Mouse (Mus musculus) neural tube, embryonic 14.5 days (tissue): ENCODE data around the gene Slc25a24. TPM values are rescaled to one million over a fixed set of nuclear protein-coding genes. Genes with fewer than 3 reads are reported as not detected.

Experiments used
- ATAC-seq: fragments of 200-750 bp; cut with Nextera tagmentation; 2 replicates; pipeline ENCODE4 v1.8.0; 2017; ENCODE audit warnings: low read depth, mild to moderate bottlenecking, moderate TSS enrichment, moderate library complexity
- H3K27ac ChIP-seq: fragments of 300-500 bp; sonication (generic); 2 replicates; pipeline ENCODE4 v1.5.1; 2014; ENCODE audit warnings: low read depth, mild to moderate bottlenecking, control low read depth, low read length, moderate library complexity, mixed read lengths
- H3K27me3 ChIP-seq: fragments of 300-500 bp; sonication (generic); 2 replicates; pipeline ENCODE4 v1.6.1; 2014; ENCODE audit warnings: low read length; ENCODE audit not compliant: control insufficient read depth, insufficient read depth
- H3K36me3 ChIP-seq: fragments of 300-500 bp; sonication (generic); 2 replicates; pipeline ENCODE4 v1.6.1; 2014; ENCODE audit warnings: low read length, mixed read lengths; ENCODE audit not compliant: control insufficient read depth, insufficient read depth
- H3K4me1 ChIP-seq: fragments of 300-500 bp; sonication (generic); 2 replicates; pipeline ENCODE4 v1.6.1; 2014; ENCODE audit warnings: low read length; ENCODE audit not compliant: control insufficient read depth, insufficient read depth
- H3K4me2 ChIP-seq: fragments of 300-500 bp; sonication (generic); 2 replicates; pipeline ENCODE4 v1.6.1; 2014; ENCODE audit warnings: mild to moderate bottlenecking, low read depth, low read length, control low read depth
- H3K4me3 ChIP-seq: fragments of 300-500 bp; sonication (generic); 2 replicates; pipeline ENCODE4 v1.5.1; 2014; ENCODE audit warnings: low read depth, low read length, control low read depth, mixed read lengths
- H3K9ac ChIP-seq: fragments of 300-500 bp; sonication (generic); replicated peaks from 2 replicates; pipeline ENCODE4 v1.6.1; 2014; ENCODE audit warnings: low read depth, mild to moderate bottlenecking, control low read depth, low read length, mixed read lengths
- H3K9me3 ChIP-seq: fragments of 300-500 bp; sonication (generic); 2 replicates; pipeline ENCODE4 v1.6.1; 2016; ENCODE audit warnings: low read length; ENCODE audit not compliant: control insufficient read depth
- WGBS: fragments of 180-500 bp; shearing (Covaris S2); extraction: QIAGEN DNeasy Blood & Tissue Kit; methylation state at CpG from one replicate; pipeline ENCODE4 v1.1.7; 2014; 5-methylcytosine and 5-hydroxymethylcytosine counted together
- polyA plus RNA-seq: library from polyadenylated mRNA; unstranded; fragments of >200 nt; fragmentation: Nextera tagmentation; extraction: Ambion mirVana; gene quantifications from 2 replicates; pipeline ENCODE4 v1.2.1, GENCODE M21; 2014

The Slc25a24 gene
- 3.0 and 8.0 TPM in 2 replicates for polyA plus RNA-seq

- Histone ChIP-seq H3K4me3 (peak within 1 kb of the TSS; percentile 63), H3K4me2 (peak within 1 kb of the TSS; percentile 88), H3K27ac (peak within 1 kb of the TSS; percentile 73), H3K9me3 (no peaks in the 10 kb centered on the region), H3K4me1 (no peaks in the 10 kb centered on the region), H3K27me3 (no peaks in the 10 kb centered on the region), H3K9ac (peak within 1 kb of the TSS; percentile 91), H3K36me3 (no peaks in the 10 kb centered on the region)
- WGBS = 2% methylated on average over 35 of the region's 49 CpGs
- ATAC-seq = peak; percentile 91
Observed at GRCm38 (mm10) chr3:109122641-109123530, at the start of gene Slc25a24. TSS of gene Slc25a24 (plus strand) at chr3:109123149.

- H3K4me3 ChIP-seq = no peak within 1 kb of the TSS
- no peak within 1 kb of the TSS for H3K9ac ChIP-seq
- H3K27me3 ChIP-seq = no peaks in the 10 kb centered on the region
- 95% methylated on average over 17 of the region's 17 CpGs for WGBS
- no peaks in the 10 kb centered on the region for H3K4me1 ChIP-seq
- no peak within 1 kb of the TSS for H3K27ac ChIP-seq
- ATAC-seq = no peak
- no peak within 1 kb of the TSS for H3K4me2 ChIP-seq
- no peaks in the 10 kb centered on the region for H3K9me3 ChIP-seq
- no peaks in the 10 kb centered on the region for H3K36me3 ChIP-seq
Observed at GRCm38 (mm10) chr3:109080169-109080568, 42.8 kb upstream of the Slc25a24 start, which contains the start of gene Slc25a54. TSS of gene Slc25a54 (plus strand) at chr3:109080469.

DNA sequence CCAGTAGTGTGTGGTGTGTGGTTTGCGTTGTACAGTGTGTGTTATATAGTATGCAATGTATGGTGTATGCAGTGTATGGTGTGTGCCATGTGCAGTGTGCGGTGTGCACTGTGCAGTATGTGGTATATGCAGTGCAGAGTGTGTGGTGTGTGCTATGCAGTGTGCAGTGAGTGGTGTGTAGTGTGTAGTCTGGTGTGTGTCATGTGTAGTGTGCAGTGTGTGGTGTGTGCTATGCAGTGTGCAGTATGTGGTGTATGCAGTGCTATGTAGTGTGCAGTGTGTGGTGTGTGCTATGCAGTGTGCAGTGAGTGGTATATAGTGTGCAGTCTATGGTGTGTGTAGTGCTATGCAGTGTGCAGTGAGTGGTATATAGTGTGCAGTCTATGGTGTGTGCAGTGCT is 38.5 kb upstream of the Slc25a24 start:
- H3K27me3 ChIP-seq = no peaks in the 10 kb centered on the region
- no peak overlapping the region for H3K27ac ChIP-seq
- no peak overlapping the region for H3K9ac ChIP-seq
- H3K36me3 ChIP-seq = no peaks in the 10 kb centered on the region
- no peaks in the 10 kb centered on the region for H3K9me3 ChIP-seq
- ATAC-seq = no peak
- H3K4me3 ChIP-seq = no peak overlapping the region
- no peaks in the 10 kb centered on the region for H3K4me1 ChIP-seq
- WGBS = 96% methylated on average over 2 of the region's 2 CpGs
- H3K4me2 ChIP-seq = no peak overlapping the region

DNA sequence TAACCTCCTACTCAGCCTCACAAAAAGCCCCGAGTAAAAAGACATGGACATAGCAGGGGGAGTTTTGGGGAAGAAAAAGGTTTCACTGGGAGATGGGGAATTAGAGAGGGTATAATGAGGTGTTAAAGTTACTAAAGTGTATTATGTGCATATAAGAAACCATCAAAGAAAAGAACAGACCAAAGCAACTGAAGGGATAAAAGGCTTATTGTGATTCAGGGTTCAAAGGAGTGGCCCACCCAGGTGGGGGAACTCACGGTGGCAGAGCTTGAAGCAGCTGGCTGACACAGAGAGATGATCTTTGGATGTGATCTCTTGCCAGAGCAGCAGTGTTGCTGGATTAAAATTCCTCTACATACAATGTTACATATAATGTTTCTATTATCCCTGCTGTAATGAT is 34.5 kb upstream of the Slc25a24 start:
- Histone ChIP-seq H3K27me3 (no peaks in the 10 kb centered on the region), H3K4me3 (no peak overlapping the region), H3K27ac (no peak overlapping the region), H3K4me2 (no peak overlapping the region), H3K4me1 (no peaks in the 10 kb centered on the region), H3K9me3 (no peaks in the 10 kb centered on the region), H3K36me3 (no peaks in the 10 kb centered on the region), H3K9ac (no peak overlapping the region)
- WGBS = 6% methylated on average over 2 of the region's 2 CpGs
- no peak for ATAC-seq

DNA sequence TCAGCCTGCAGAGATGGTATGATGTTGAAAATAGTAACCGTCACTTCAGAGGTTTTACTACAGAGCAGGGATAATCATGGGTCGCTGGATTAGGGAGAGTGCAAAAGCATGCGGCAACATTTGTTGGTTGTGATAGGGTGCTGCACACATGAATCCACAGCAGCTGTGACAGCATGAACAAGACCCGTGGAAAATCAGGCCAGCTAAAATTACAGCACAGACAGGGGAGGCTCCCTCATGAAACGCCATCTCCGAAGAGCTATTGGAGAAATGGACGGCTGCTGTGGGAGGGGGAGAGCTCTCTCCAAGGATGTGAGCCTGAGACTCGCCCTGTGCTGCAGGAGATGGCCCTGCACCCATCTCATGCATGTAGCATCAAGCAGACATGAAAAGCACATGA is 18.2 kb upstream of the Slc25a24 start:
- WGBS = 50% methylated on average over 8 of the region's 8 CpGs
- Histone ChIP-seq H3K36me3 (no peaks in the 10 kb centered on the region), H3K9ac (no peak overlapping the region), H3K4me1 (no peaks in the 10 kb centered on the region), H3K27ac (no peak overlapping the region), H3K4me2 (no peak overlapping the region), H3K9me3 (no peaks in the 10 kb centered on the region), H3K4me3 (no peak overlapping the region), H3K27me3 (no peaks in the 10 kb centered on the region)
- ATAC-seq = no peak

DNA sequence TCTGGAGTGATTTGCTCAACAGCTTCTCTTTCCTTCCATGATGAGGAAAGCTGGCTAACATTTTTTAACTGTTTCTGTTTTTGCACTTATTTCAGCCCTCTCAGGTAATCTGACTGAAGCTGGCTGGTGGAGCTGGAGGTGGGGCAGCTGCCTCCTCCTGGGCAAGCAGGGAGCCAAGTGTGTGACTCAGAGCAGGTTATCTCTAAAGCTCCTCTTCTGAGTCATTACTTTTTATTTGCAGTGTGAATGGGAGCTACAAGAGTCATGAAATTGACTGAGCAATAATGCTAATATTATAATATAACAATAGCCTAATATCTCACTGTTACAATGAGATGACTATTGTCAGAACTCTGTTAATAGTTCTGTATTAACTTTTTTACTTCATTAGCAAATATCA is 5.8 kb upstream of the Slc25a24 start:
- Histone ChIP-seq H3K27me3 (no peaks in the 10 kb centered on the region), H3K4me2 (no peak overlapping the region), H3K9me3 (no peaks in the 10 kb centered on the region), H3K4me3 (no peak overlapping the region), H3K36me3 (no peaks in the 10 kb centered on the region), H3K4me1 (no peaks in the 10 kb centered on the region), H3K9ac (no peak overlapping the region), H3K27ac (no peak overlapping the region)
- no peak for ATAC-seq

- WGBS = 84% methylated on average over 5 of the region's 5 CpGs
- Histone ChIP-seq H3K27ac (no peak overlapping the region), H3K4me2 (no peak overlapping the region), H3K4me3 (no peak overlapping the region), H3K4me1 (no peaks in the 10 kb centered on the region), H3K9me3 (no peaks in the 10 kb centered on the region), H3K27me3 (no peaks in the 10 kb centered on the region), H3K9ac (no peak overlapping the region), H3K36me3 (no peaks in the 10 kb centered on the region)
- ATAC-seq = no peak
Observed at GRCm38 (mm10) chr3:109119562-109119961, 3.4 kb upstream of the Slc25a24 start.

DNA sequence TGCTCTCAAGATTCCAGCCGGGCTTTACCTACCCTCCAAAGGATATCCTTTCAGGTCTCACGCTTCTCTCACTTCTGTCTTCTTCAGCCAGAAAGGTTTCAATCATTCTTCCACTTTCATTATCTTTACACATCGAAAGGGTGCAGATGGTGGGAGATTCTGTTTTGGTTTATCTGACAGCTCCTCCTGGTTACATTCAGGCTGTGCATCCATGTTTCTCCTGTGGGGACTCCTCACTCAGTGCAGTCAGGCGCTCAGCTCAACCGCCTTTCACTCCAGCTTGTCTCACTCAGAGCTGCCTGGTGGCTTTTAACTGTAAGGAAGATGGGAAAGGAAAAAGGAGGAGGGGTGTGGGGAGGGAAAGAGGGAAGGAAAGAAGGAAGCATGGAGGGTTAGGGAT is 3.0 kb upstream of the Slc25a24 start:
- H3K4me3 ChIP-seq = no peak overlapping the region
- no peaks in the 10 kb centered on the region for H3K36me3 ChIP-seq
- no peaks in the 10 kb centered on the region for H3K9me3 ChIP-seq
- H3K27me3 ChIP-seq = no peaks in the 10 kb centered on the region
- no peak for ATAC-seq
- H3K27ac ChIP-seq = no peak overlapping the region
- 87% methylated on average over 5 of the region's 5 CpGs for WGBS
- no peak overlapping the region for H3K9ac ChIP-seq
- H3K4me1 ChIP-seq = no peaks in the 10 kb centered on the region
- H3K4me2 ChIP-seq = no peak overlapping the region

DNA sequence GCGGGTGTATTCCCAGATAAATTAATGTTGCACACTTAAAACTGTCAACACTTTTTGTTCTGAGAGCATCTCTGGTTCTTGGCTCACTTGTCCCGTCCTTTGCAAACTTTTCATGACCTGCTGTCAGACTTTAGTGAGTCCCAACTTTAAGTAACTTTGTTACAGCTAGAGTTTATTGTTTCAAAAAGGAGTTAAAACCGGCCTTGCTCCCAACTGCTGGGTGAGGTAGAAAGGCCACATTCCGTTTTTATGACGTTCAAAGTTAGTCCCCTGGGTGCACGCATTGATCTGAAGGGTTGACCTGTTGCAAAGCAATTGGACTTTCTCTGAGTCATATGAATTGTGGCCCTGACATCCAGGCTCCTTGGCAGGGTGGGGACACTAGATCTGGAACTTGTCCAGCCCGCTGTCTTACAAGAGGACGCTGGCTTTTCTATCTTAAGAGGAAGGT is 607 bp downstream of the Slc25a24 start:
- H3K27ac ChIP-seq = peak overlapping the region; percentile 73; the same call in 1 of the 2 replicates
- WGBS = 8% methylated on average over 8 of the region's 8 CpGs
- no peaks in the 10 kb centered on the region for H3K9me3 ChIP-seq
- no peaks in the 10 kb centered on the region for H3K36me3 ChIP-seq
- no peaks in the 10 kb centered on the region for H3K4me1 ChIP-seq
- peak; percentile 3; the same call in 1 of the 2 replicates for ATAC-seq
- H3K27me3 ChIP-seq = no peaks in the 10 kb centered on the region
- H3K9ac ChIP-seq = peak overlapping the region; percentile 91
- peak overlapping the region; percentile 88 for H3K4me2 ChIP-seq
- H3K4me3 ChIP-seq = peak overlapping the region; percentile 63
